Mouse (Mus musculus) thymus, postnatal 14 days (tissue): Measurements from ENCODE around the gene Naxd.

Source experiments
- DNase-seq: peaks from one replicate; pipeline ENCODE4 v3.0.0; 2021

Gene Naxd

GRCm38 (mm10) chr8:11557768-11558629, 60.7 kb downstream of the Naxd start:
- DNase-seq: peak; percentile 97

DNA sequence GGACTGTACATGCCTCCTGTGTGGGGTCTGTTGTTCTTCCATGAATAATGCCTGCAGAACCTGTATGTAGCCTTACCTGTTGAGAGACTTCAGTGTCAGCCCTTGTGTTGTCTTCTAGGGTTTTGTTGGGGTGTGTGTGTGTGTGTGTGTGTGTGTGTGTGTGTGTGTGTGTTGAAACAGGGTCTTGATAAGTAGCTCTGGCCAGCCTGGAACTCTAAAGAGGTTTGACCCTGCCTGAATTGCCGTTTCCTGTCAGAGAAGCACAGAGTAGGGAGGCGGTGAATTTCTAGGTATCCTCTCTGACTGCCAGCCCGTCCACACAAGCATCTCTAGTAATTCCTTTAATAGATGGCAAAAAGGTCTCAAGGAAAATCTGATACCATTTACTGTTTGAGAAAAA, 62.2 kb downstream of the Naxd start:
- no peak for DNase-seq

DNA sequence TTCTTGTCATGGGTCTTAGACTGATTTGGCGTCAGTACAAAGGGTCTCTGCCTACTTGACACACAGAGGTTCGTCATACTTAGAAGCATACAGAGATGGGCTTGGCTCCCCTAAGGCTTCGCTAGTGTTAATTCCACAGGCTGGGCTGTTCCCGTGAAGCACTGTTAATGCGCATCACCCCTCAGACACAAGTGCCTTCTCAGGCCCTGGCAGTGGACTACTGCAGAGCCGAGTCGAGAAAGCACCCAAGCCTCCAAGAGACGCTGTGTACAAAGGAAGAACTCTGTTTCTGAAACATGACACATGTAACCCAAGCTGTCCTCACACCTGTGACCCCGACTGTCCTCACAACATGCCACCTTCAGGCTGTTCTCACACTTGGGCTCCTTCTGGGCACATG, 62.9 kb downstream of the Naxd start:
- DNase-seq: no peak

GRCm38 (mm10) chr8:11564236-11564635, 66.9 kb downstream of the Naxd start:
- no peak for DNase-seq
